Mouse (Mus musculus) limb, embryonic 12.5 days (tissue): ENCODE measurements at regions not wholly inside any gene's neighbourhood (a gene's known extent, or its start where the extent isn't known, plus 50 kb on each side); places are given as distances from the start of the nearest gene placed in this dataset.
"Not testable (repeated sequence)": the region's sequence is repeated elsewhere in the genome, so short reads cannot be mapped to it uniquely, and the experiment has no call there.

ENCODE experiments used
- ATAC-seq: fragments of 200-750 bp; cut with Nextera tagmentation; 2 replicates; pipeline ENCODE4 v1.8.0; 2017; ENCODE audit warnings: low read depth, moderate TSS enrichment; ENCODE audit not compliant: insufficient number of reproducible peaks, insufficient read depth, low FRiP score, low TSS enrichment
- H3K27ac ChIP-seq: fragments of 300-500 bp; sonication (generic); 2 replicates; pipeline ENCODE4 v1.5.1; 2016; ENCODE audit warnings: mild to moderate bottlenecking, moderate library complexity
- H3K27me3 ChIP-seq: fragments of 300-500 bp; sonication (generic); 2 replicates; pipeline ENCODE4 v1.6.1; 2016; ENCODE audit warnings: mild to moderate bottlenecking, moderate library complexity
- H3K36me3 ChIP-seq: fragments of 300-500 bp; sonication (generic); 2 replicates; pipeline ENCODE4 v1.6.1; 2016; ENCODE audit warnings: mild to moderate bottlenecking, moderate library complexity
- H3K4me1 ChIP-seq: fragments of 300-500 bp; sonication (generic); replicated peaks from 2 replicates; pipeline ENCODE4 v1.6.1; 2016
- H3K4me2 ChIP-seq: fragments of 300-500 bp; sonication (generic); 2 replicates; pipeline ENCODE4 v1.6.1; 2016; ENCODE audit warnings: mild to moderate bottlenecking, moderate library complexity
- H3K4me3 ChIP-seq: fragments of 300-500 bp; sonication (generic); replicated peaks from 2 replicates; pipeline ENCODE4 v1.5.1; 2016; ENCODE audit warnings: mild to moderate bottlenecking
- H3K9ac ChIP-seq: fragments of 300-500 bp; sonication (generic); replicated peaks from 2 replicates; pipeline ENCODE4 v1.6.1; 2016; ENCODE audit warnings: mild to moderate bottlenecking, moderate library complexity
- H3K9me3 ChIP-seq: fragments of 300-500 bp; sonication (generic); 2 replicates; pipeline ENCODE4 v1.6.1; 2016; ENCODE audit warnings: mild to moderate bottlenecking, moderate library complexity
- WGBS: fragments of 180-500 bp; shearing (Covaris S2); methylation state at CpG from one replicate; pipeline ENCODE4 v1.1.7; 2016; 5-methylcytosine and 5-hydroxymethylcytosine counted together

- Histone ChIP-seq H3K4me3 (no peak overlapping the region), H3K27ac (no peak overlapping the region), H3K9ac (no peak overlapping the region), H3K36me3 (no peaks in the 10 kb centered on the region), H3K4me1 (no peaks in the 10 kb centered on the region), H3K9me3 (no peaks in the 10 kb centered on the region), H3K4me2 (no peak overlapping the region), H3K27me3 (no peaks in the 10 kb centered on the region)
- 78% methylated on average over 8 of the region's 8 CpGs for WGBS
- no peak for ATAC-seq
Measured at GRCm38 (mm10) chr1:83970641-83971285, 393.2 kb downstream of the Pid1 start.

- ATAC-seq, H3K36me3 ChIP-seq, H3K27me3 ChIP-seq, H3K4me1 ChIP-seq, H3K4me3 ChIP-seq, H3K4me2 ChIP-seq, H3K27ac ChIP-seq, H3K9ac ChIP-seq, H3K9me3 ChIP-seq: not testable (repeated sequence)
Measured at GRCm38 (mm10) chr1:83964631-83965030, 399.3 kb downstream of the Pid1 start.

GRCm38 (mm10) chr1:83961761-83962160 is 402.2 kb downstream of the Pid1 start:
- WGBS, result 92% methylated on average over 2 of the region's 2 CpGs
- no peaks in the 10 kb centered on the region for H3K4me1 ChIP-seq
- H3K27me3 ChIP-seq, result no peaks in the 10 kb centered on the region
- no peak overlapping the region for H3K9ac ChIP-seq
- no peaks in the 10 kb centered on the region for H3K36me3 ChIP-seq
- ATAC-seq, result no peak
- H3K9me3 ChIP-seq, result no peaks in the 10 kb centered on the region
- H3K4me3 ChIP-seq, result no peak overlapping the region
- no peak overlapping the region for H3K4me2 ChIP-seq
- H3K27ac ChIP-seq, result no peak overlapping the region

- Histone ChIP-seq H3K36me3 (no peaks in the 10 kb centered on the region), H3K27me3 (no peaks in the 10 kb centered on the region), H3K9ac (no peak overlapping the region), H3K9me3 (no peaks in the 10 kb centered on the region), H3K4me2 (no peak overlapping the region), H3K4me1 (no peaks in the 10 kb centered on the region), H3K27ac (no peak overlapping the region), H3K4me3 (no peak overlapping the region)
- no peak for ATAC-seq
- WGBS, result 90% methylated on average over 4 of the region's 4 CpGs
Measured at GRCm38 (mm10) chr1:83959756-83960155, 404.2 kb downstream of the Pid1 start.

- no peaks in the 10 kb centered on the region for H3K36me3 ChIP-seq
- H3K4me1 ChIP-seq, result no peaks in the 10 kb centered on the region
- ATAC-seq, result 0 out of 2 replicates have a peak, but pooled peaks have one; percentile 47
- no peaks in the 10 kb centered on the region for H3K27me3 ChIP-seq
- H3K9me3 ChIP-seq, result no peaks in the 10 kb centered on the region
- no peak overlapping the region for H3K27ac ChIP-seq
- H3K4me2 ChIP-seq, result no peak overlapping the region
- H3K4me3 ChIP-seq, result no peak overlapping the region
- 83% methylated on average over 2 of the region's 2 CpGs for WGBS
- H3K9ac ChIP-seq, result no peak overlapping the region
Measured at GRCm38 (mm10) chr1:83922900-83923299, 441.1 kb downstream of the Pid1 start.

GRCm38 (mm10) chr1:83915454-83915853 is 448.5 kb downstream of the Pid1 start:
- Histone ChIP-seq H3K9ac (no peak overlapping the region), H3K4me1 (no peaks in the 10 kb centered on the region), H3K4me2 (no peak overlapping the region), H3K27me3 (no peaks in the 10 kb centered on the region), H3K36me3 (no peaks in the 10 kb centered on the region), H3K4me3 (no peak overlapping the region), H3K9me3 (no peaks in the 10 kb centered on the region), H3K27ac (no peak overlapping the region)
- ATAC-seq, result no peak
- 87% methylated on average over 5 of the region's 5 CpGs for WGBS

- no peak for ATAC-seq
- Histone ChIP-seq H3K27me3 (no peaks in the 10 kb centered on the region), H3K4me1 (no peaks in the 10 kb centered on the region), H3K27ac (no peak overlapping the region), H3K4me2 (no peak overlapping the region), H3K4me3 (no peak overlapping the region), H3K9me3 (no peaks in the 10 kb centered on the region), H3K36me3 (no peaks in the 10 kb centered on the region), H3K9ac (no peak overlapping the region)
- 48% methylated on average over 3 of the region's 3 CpGs for WGBS
Measured at GRCm38 (mm10) chr1:83907347-83907746, 456.6 kb downstream of the Pid1 start.

GRCm38 (mm10) chr1:83906906-83907305 is 457.1 kb downstream of the Pid1 start:
- Histone ChIP-seq H3K27me3 (no peaks in the 10 kb centered on the region), H3K36me3 (no peaks in the 10 kb centered on the region), H3K27ac (no peak overlapping the region), H3K4me2 (no peak overlapping the region), H3K9me3 (no peaks in the 10 kb centered on the region), H3K4me1 (no peaks in the 10 kb centered on the region), H3K4me3 (no peak overlapping the region), H3K9ac (no peak overlapping the region)
- no peak for ATAC-seq

GRCm38 (mm10) chr1:83900135-83900534 is 463.8 kb downstream of the Pid1 start:
- H3K36me3 ChIP-seq, result no peaks in the 10 kb centered on the region
- peaks cover 6% of the 10 kb centered on the region; the same call in 1 of the 2 replicates for H3K4me1 ChIP-seq
- H3K4me3 ChIP-seq, result no peak overlapping the region
- H3K27ac ChIP-seq, result no peak overlapping the region
- no peak for ATAC-seq
- no peaks in the 10 kb centered on the region for H3K9me3 ChIP-seq
- no peak overlapping the region for H3K4me2 ChIP-seq
- 86% methylated on average over 4 of the region's 4 CpGs for WGBS
- H3K9ac ChIP-seq, result no peak overlapping the region
- no peaks in the 10 kb centered on the region for H3K27me3 ChIP-seq

GRCm38 (mm10) chr1:83896650-83897049 is 467.3 kb downstream of the Pid1 start:
- H3K4me3 ChIP-seq, result no peak overlapping the region
- H3K27ac ChIP-seq, result no peak overlapping the region
- no peaks in the 10 kb centered on the region for H3K36me3 ChIP-seq
- no peaks in the 10 kb centered on the region for H3K27me3 ChIP-seq
- no peaks in the 10 kb centered on the region for H3K9me3 ChIP-seq
- WGBS, result 22% methylated on average over 5 of the region's 5 CpGs
- H3K4me2 ChIP-seq, result no peak overlapping the region
- ATAC-seq, result no peak
- no peak overlapping the region for H3K9ac ChIP-seq
- H3K4me1 ChIP-seq, result peaks cover 6% of the 10 kb centered on the region; the same call in 1 of the 2 replicates

GRCm38 (mm10) chr1:83879109-83879399 is 471.1 kb upstream of the Sphkap start:
- H3K4me3 ChIP-seq, result no peak overlapping the region
- H3K27ac ChIP-seq, result no peak overlapping the region
- H3K36me3 ChIP-seq, result no peaks in the 10 kb centered on the region
- H3K9me3 ChIP-seq, result no peaks in the 10 kb centered on the region
- no peak for ATAC-seq
- no peak overlapping the region for H3K9ac ChIP-seq
- no peak overlapping the region for H3K4me2 ChIP-seq
- H3K4me1 ChIP-seq, result no peaks in the 10 kb centered on the region
- 82% methylated on average over 4 of the region's 4 CpGs for WGBS
- H3K27me3 ChIP-seq, result peaks cover 2% of the 10 kb centered on the region

GRCm38 (mm10) chr1:83878330-83879108 is 470.5 kb upstream of the Sphkap start:
- Histone ChIP-seq H3K27me3 (peaks cover 2% of the 10 kb centered on the region), H3K4me3 (no peak overlapping the region), H3K36me3 (no peaks in the 10 kb centered on the region), H3K4me1 (no peaks in the 10 kb centered on the region), H3K9me3 (no peaks in the 10 kb centered on the region), H3K9ac (no peak overlapping the region), H3K4me2 (no peak overlapping the region), H3K27ac (no peak overlapping the region)
- ATAC-seq, result no peak
- 88% methylated on average over 8 of the region's 8 CpGs for WGBS
